Mouse (Mus musculus): ENCODE measurements around the gene Srl. TPM values are rescaled to one million over a fixed set of nuclear protein-coding genes. Genes with fewer than 3 reads are reported as not detected.
"Not testable (repeated sequence)": the region's sequence is repeated elsewhere in the genome, so short reads cannot be mapped to it uniquely, and the experiment has no call there.

Gene Srl
- polyA plus RNA-seq, 1 experiment from 2014 or later, result 18.2 TPM

- Histone ChIP-seq H3K4me3 (ENCODE audit: low read length) (0 out of 2 replicates have a peak overlapping the region, but pooled peaks have one; percentile 7), H3K9me3 (ENCODE audit: low read length) (no peaks in the 10 kb centered on the region), H3K4me2 (replicated peaks; ENCODE audit: low read depth, low read length) (peak overlapping the region; percentile 43), H3K27me3 (ENCODE audit: insufficient read depth, low read length) (no peaks in the 10 kb centered on the region), H3K4me1 (ENCODE audit: insufficient read depth, low read length) (peaks cover 5% of the 10 kb centered on the region; the same call in 1 of the 2 replicates), H3K27ac (ENCODE audit: low read length) (no peak overlapping the region), H3K36me3 (ENCODE audit: insufficient read depth, low read length) (peaks cover 27% of the 10 kb centered on the region), H3K9ac (replicated peaks; ENCODE audit: low read length) (peak overlapping the region; percentile 41)
- no peak for ATAC-seq (ENCODE audit: low FRiP score, low TSS enrichment)
- 42% methylated on average over 7 of the region's 7 CpGs for WGBS
Measured at GRCm38 (mm10) chr16:4542236-4542774, 689 bp upstream of the Srl start.

GRCm38 (mm10) chr16:4541033-4541432 lies 583 bp downstream of the Srl start:
- WGBS, result 59% methylated on average over 4 of the region's 4 CpGs
- Histone ChIP-seq H3K27ac (ENCODE audit: low read length) (no peak overlapping the region), H3K27me3 (ENCODE audit: insufficient read depth, low read length) (no peaks in the 10 kb centered on the region), H3K36me3 (ENCODE audit: insufficient read depth, low read length) (peaks cover 16% of the 10 kb centered on the region; the same call in 1 of the 2 replicates), H3K4me1 (ENCODE audit: insufficient read depth, low read length) (peaks cover 5% of the 10 kb centered on the region; the same call in 1 of the 2 replicates), H3K4me3 (ENCODE audit: low read length) (peak overlapping the region; percentile 53), H3K9me3 (ENCODE audit: low read length) (no peaks in the 10 kb centered on the region), H3K4me2 (replicated peaks; ENCODE audit: low read depth, low read length) (peak overlapping the region; percentile 54), H3K9ac (replicated peaks; ENCODE audit: low read length) (peak overlapping the region; percentile 62)
- no peak for ATAC-seq (ENCODE audit: low FRiP score, low TSS enrichment)

- no peak overlapping the region for H3K9ac ChIP-seq (replicated peaks; ENCODE audit: low read length)
- WGBS, result 91% methylated on average over 12 of the region's 12 CpGs
- H3K27me3 ChIP-seq (ENCODE audit: insufficient read depth, low read length), result no peaks in the 10 kb centered on the region
- no peak overlapping the region for H3K27ac ChIP-seq (ENCODE audit: low read length)
- no peaks in the 10 kb centered on the region for H3K9me3 ChIP-seq (ENCODE audit: low read length)
- H3K36me3 ChIP-seq (ENCODE audit: insufficient read depth, low read length), result peaks cover 8% of the 10 kb centered on the region; the same call in 1 of the 2 replicates
- no peak for ATAC-seq (ENCODE audit: low FRiP score, low TSS enrichment)
- H3K4me2 ChIP-seq (replicated peaks; ENCODE audit: low read depth, low read length), result no peak overlapping the region
- H3K4me1 ChIP-seq (ENCODE audit: insufficient read depth, low read length), result peaks cover 5% of the 10 kb centered on the region; the same call in 1 of the 2 replicates
- no peak overlapping the region for H3K4me3 ChIP-seq (ENCODE audit: low read length)
Measured at GRCm38 (mm10) chr16:4540064-4540775, 1.4 kb downstream of the Srl start.

- H3K27ac ChIP-seq (ENCODE audit: low read length), result no peak overlapping the region
- no peaks in the 10 kb centered on the region for H3K27me3 ChIP-seq (ENCODE audit: insufficient read depth, low read length)
- peaks cover 4% of the 10 kb centered on the region; the same call in 1 of the 2 replicates for H3K36me3 ChIP-seq (ENCODE audit: insufficient read depth, low read length)
- H3K9ac ChIP-seq (replicated peaks; ENCODE audit: low read length), result no peak overlapping the region
- no peak overlapping the region for H3K4me2 ChIP-seq (replicated peaks; ENCODE audit: low read depth, low read length)
- no peak for ATAC-seq (ENCODE audit: low FRiP score, low TSS enrichment)
- H3K4me3 ChIP-seq (ENCODE audit: low read length), result no peak overlapping the region
- H3K4me1 ChIP-seq (ENCODE audit: insufficient read depth, low read length), result peaks cover 5% of the 10 kb centered on the region; the same call in 1 of the 2 replicates
- no peaks in the 10 kb centered on the region for H3K9me3 ChIP-seq (ENCODE audit: low read length)
- WGBS, result 75% methylated on average over 4 of the region's 4 CpGs
Measured at GRCm38 (mm10) chr16:4539521-4539920, 2.1 kb downstream of the Srl start.

GRCm38 (mm10) chr16:4537616-4538358 lies 3.8 kb downstream of the Srl start:
- no peaks in the 10 kb centered on the region for H3K36me3 ChIP-seq (ENCODE audit: insufficient read depth, low read length)
- H3K4me1 ChIP-seq (ENCODE audit: insufficient read depth, low read length), result peaks cover 5% of the 10 kb centered on the region; the same call in 1 of the 2 replicates
- no peak overlapping the region for H3K4me2 ChIP-seq (replicated peaks; ENCODE audit: low read depth, low read length)
- H3K9ac ChIP-seq (replicated peaks; ENCODE audit: low read length), result no peak overlapping the region
- H3K27ac ChIP-seq (ENCODE audit: low read length), result no peak overlapping the region
- H3K27me3 ChIP-seq (ENCODE audit: insufficient read depth, low read length), result no peaks in the 10 kb centered on the region
- 69% methylated on average over 3 of the region's 3 CpGs for WGBS
- no peak for ATAC-seq (ENCODE audit: low FRiP score, low TSS enrichment)
- no peaks in the 10 kb centered on the region for H3K9me3 ChIP-seq (ENCODE audit: low read length)
- no peak overlapping the region for H3K4me3 ChIP-seq (ENCODE audit: low read length)

GRCm38 (mm10) chr16:4527373-4527772 lies 14.2 kb downstream of the Srl start:
- 80% methylated on average over 12 of the region's 12 CpGs for WGBS
- H3K27me3 ChIP-seq (ENCODE audit: insufficient read depth, low read length), result not testable (repeated sequence)

GRCm38 (mm10) chr16:4523313-4524004 lies 18.2 kb downstream of the Srl start:
- no peak for ATAC-seq (ENCODE audit: low FRiP score, low TSS enrichment)
- no peaks in the 10 kb centered on the region for H3K27me3 ChIP-seq (ENCODE audit: insufficient read depth, low read length)
- 51% methylated on average over 7 of the region's 7 CpGs for WGBS
- no peaks in the 10 kb centered on the region for H3K36me3 ChIP-seq (ENCODE audit: insufficient read depth, low read length)
- H3K4me2 ChIP-seq (replicated peaks; ENCODE audit: low read depth, low read length), result no peak overlapping the region
- peaks cover 20% of the 10 kb centered on the region for H3K4me1 ChIP-seq (ENCODE audit: insufficient read depth, low read length)
- no peak overlapping the region for H3K4me3 ChIP-seq (ENCODE audit: low read length)
- no peak overlapping the region for H3K9ac ChIP-seq (replicated peaks; ENCODE audit: low read length)
- no peak overlapping the region for H3K27ac ChIP-seq (ENCODE audit: low read length)
- no peaks in the 10 kb centered on the region for H3K9me3 ChIP-seq (ENCODE audit: low read length)

More at GRCm38 (mm10) chr16:4527373-4527772, 14.2 kb downstream of the Srl start:
- H3K4me3 ChIP-seq (ENCODE audit: low read length); H3K36me3 ChIP-seq (ENCODE audit: insufficient read depth, low read length); H3K9me3 ChIP-seq (ENCODE audit: low read length); H3K4me2 ChIP-seq (replicated peaks; ENCODE audit: low read depth, low read length); H3K27ac ChIP-seq (ENCODE audit: low read length); ATAC-seq (ENCODE audit: low FRiP score, low TSS enrichment); H3K9ac ChIP-seq (replicated peaks; ENCODE audit: low read length); H3K4me1 ChIP-seq (ENCODE audit: insufficient read depth, low read length): not testable (repeated sequence)

GRCm38 (mm10) chr16:4522879-4523278 lies 18.7 kb downstream of the Srl start:
- no peaks in the 10 kb centered on the region for H3K9me3 ChIP-seq (ENCODE audit: low read length)
- H3K4me2 ChIP-seq (replicated peaks; ENCODE audit: low read depth, low read length), result no peak overlapping the region
- H3K4me3 ChIP-seq (ENCODE audit: low read length), result no peak overlapping the region
- no peak for ATAC-seq (ENCODE audit: low FRiP score, low TSS enrichment)
- peaks cover 20% of the 10 kb centered on the region for H3K4me1 ChIP-seq (ENCODE audit: insufficient read depth, low read length)
- H3K36me3 ChIP-seq (ENCODE audit: insufficient read depth, low read length), result no peaks in the 10 kb centered on the region
- H3K27me3 ChIP-seq (ENCODE audit: insufficient read depth, low read length), result no peaks in the 10 kb centered on the region
- WGBS, result 47% methylated on average over 8 of the region's 8 CpGs
- no peak overlapping the region for H3K9ac ChIP-seq (replicated peaks; ENCODE audit: low read length)
- H3K27ac ChIP-seq (ENCODE audit: low read length), result no peak overlapping the region

- peak overlapping the region; percentile 60 for H3K27ac ChIP-seq (ENCODE audit: low read length)
- H3K9ac ChIP-seq (replicated peaks; ENCODE audit: low read length), result no peak overlapping the region
- H3K27me3 ChIP-seq (ENCODE audit: insufficient read depth, low read length), result no peaks in the 10 kb centered on the region
- no peaks in the 10 kb centered on the region for H3K36me3 ChIP-seq (ENCODE audit: insufficient read depth, low read length)
- 48% methylated on average over 5 of the region's 5 CpGs for WGBS
- peaks cover 20% of the 10 kb centered on the region for H3K4me1 ChIP-seq (ENCODE audit: insufficient read depth, low read length)
- H3K4me2 ChIP-seq (replicated peaks; ENCODE audit: low read depth, low read length), result no peak overlapping the region
- H3K9me3 ChIP-seq (ENCODE audit: low read length), result no peaks in the 10 kb centered on the region
- H3K4me3 ChIP-seq (ENCODE audit: low read length), result no peak overlapping the region
- peak; percentile 90 for ATAC-seq (ENCODE audit: low FRiP score, low TSS enrichment)
Measured at GRCm38 (mm10) chr16:4521735-4522530, 19.7 kb downstream of the Srl start.
